Mouse (Mus musculus): ENCODE measurements around the gene Amtn.
"Not testable (repeated sequence)": the region's sequence is repeated elsewhere in the genome, so short reads cannot be mapped to it uniquely, and the experiment has no call there.

Amtn gene

DNA sequence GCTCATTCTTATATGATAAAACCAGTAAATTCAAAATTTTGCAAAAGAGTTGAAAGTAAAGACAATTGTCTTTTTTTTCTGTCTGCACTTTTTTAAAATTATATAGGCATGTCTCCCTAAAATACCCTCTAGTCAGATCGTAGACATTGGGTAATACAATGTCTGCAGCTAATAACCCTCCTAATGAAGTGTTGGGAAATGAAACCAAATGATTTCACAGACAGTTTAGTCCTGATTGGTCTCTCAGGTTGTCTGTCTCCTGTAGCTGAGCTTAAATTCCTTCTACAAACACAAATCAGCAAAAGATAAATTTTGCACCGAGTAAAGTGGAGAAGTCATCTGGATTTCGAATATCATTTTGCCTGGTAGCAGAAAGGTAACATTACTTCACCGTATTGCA is at the start of gene Amtn:
Gene Amtn, plus strand, starts transcription at position 301 of the 400 bp plus-strand sequence.
- no peak for DNase-seq

DNA sequence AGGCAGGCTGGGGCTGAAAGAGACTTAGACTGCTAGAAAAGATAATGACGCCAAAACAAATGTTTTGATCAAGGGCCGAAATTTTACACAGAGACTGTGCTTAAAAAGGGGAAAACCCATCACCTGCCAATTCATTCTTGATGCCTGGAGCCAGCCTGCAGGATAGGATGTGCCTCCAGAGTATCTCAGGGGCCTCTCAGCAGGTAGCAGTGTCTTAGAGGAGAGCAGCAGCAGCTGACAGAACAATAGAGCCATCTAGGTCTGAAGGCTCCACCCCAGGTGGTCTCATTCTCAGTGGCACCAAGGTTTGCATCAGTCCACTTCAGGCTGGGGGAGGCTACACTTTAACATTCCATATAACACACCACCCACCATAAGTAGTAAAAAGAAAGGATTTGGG is 27.4 kb upstream of the Amtn start:
- DNase-seq: not testable (repeated sequence)

DNA sequence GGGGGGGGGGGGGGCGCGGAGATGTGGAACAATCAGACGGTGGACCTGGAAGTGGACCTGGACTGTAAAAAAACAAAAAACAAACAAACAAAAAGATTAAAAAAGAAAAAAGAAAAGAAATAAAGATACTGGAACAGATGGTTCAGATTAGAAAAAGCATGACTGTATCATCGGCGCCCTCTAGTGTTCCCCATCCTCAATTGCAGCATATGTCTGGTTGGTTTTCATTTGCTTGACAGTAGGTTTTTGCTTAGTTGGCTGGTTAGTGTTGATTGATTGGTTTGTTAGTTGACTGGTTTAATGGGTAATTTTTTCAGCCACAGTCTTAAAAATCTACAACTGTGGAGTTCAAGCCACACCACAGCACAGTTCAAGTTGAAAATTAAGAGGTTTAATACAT is 11.1 kb upstream of the Amtn start:
- DNase-seq: peak; percentile 13 to 29

DNA sequence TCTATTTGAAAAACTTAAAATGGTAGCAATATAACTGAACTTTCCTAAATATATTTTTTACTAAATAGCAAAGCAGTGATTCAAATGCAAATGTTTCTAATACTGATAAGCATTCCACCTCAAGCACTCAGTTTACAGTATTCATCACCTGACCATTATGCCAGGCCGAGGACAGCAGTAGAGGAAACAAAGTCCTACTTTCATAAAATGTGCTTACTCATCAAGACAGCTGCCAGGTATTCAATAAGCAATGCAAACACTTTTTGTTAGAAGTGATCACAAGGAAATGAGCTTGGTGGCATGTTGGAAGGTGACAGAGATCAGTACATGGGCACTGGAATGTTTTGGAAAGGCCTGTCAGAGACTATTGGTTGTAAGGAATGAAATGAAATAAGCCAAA is 9.0 kb upstream of the Amtn start:
- no peak for DNase-seq

DNA sequence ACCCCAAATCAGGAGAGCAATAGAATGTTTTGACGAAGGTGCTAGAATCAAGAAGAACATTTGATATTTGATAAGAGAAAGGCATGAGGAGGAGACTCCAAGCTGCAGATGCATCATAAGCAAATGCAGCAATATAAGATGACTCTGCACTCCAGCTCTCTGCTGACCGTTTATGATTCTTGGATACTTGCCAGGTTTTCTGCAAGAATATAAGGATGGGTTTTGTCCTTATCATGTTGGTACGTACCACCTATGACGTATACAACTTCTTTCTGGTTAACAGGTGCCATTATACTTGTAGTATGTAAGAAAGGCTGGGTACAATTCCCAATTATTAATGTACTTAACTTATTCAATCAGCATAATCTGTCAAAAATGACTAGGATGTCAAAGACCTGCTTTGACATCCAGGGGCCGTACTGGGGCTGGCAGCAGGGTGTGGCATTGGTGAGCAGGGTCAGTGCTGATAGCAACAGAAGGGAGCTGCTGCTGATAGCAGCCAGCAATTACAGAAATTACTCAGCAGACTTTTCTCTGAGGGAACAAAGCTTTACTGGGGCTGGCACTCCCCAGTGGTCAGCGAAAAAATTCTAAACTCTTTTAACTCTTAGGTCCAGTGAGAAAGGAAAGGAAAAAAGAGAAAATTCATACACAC is 5.2 kb upstream of the Amtn start:
- DNase-seq: no peak

DNA sequence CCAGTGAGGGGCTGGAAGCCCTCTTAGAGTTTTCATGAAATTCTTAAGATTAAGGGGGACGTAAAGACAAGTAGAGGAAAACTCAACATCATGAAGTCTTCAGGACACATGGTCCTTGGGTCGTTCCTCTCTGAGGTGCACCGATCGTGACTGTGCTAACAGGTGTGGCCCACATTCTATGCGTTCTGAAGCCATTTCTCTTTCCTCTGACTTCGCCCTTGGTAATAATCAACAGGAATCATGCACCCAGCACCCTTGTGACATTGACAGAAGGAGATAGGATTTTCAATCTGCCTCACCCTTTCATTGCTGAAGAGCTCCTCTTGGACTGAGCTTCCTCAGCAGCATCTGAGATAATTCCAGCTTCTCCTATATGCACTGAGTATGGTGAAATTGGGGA is 3.3 kb upstream of the Amtn start:
- DNase-seq: no peak

DNA sequence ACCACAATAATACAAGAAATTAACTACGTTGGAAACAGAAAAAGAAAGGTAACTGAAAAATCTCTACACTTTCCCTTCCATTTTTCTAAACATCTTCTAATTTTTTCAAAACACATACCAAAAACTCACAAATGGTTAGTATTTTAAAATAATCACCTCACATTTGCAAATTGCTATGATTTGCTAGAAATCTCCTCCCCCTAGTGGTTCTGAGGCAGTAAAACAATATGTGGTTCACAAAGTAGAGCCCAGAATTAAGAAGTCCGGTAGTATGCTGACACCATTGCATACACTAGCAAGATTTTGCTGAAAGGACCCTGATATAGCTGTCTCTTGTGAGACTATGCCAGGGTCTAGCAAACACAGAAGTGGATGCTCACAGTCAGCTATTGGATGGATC is 16.1 kb downstream of the Amtn start:
- DNase-seq: not testable (repeated sequence)

DNA sequence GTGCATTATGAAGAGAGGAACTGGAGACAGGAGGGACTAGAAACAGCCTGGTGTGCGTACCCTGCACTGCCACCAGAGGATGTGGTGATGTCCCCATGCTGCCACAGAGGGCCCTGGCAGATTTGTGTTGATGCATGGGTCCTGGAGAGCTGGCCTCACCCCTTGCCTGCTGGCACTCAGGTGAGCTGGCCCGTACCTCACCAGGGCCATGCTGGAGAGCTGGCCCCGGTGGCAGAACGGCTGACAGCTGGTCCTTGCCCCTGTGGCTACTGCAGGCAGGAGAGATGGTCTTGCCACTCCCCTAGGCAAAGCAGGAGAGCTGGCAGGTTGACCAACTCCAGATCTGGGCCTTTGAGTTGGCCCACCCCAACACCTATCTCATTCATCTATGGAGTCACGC is 22.7 kb downstream of the Amtn start:
- DNase-seq: peak; percentile 32 to 51

DNA sequence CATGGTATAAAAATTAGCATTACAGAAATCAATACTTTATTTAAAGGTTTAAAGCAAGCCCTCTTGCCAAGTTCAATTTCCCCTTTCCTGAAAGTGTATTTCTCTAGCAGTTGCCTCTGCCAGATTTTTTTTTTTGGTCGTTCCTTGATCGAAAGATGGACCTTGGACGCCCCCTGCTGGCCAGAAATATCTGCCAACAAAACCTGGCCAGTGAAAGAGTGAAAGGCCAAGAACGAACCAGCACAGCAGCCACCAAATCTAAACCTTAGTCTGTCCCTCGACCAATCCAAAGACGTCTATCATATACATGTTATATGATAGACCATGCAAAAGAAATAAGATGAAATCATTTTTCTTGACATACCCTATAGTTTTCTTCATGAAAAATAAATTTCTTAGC is 23.9 kb downstream of the Amtn start:
- peak; percentile 82 to 87 for DNase-seq

DNA sequence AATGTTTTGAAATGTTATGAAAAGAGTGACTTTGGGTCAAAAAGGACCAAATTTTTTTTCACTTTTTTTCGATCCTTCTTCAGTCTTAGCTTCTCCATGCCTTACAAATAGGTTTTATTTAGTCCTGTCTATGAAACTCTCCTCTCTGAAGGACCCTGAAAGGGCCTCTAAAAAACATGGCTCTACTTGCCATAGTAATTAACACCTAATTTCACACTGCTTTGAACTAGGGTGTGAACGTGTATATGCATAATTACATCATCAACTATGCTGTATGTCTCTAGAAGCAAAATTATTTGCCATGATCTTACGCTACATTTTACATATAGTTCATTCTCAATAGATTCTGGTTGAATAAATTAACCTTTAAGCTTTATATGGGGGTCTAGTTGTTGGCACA is 25.6 kb downstream of the Amtn start:
- DNase-seq: no peak

DNA sequence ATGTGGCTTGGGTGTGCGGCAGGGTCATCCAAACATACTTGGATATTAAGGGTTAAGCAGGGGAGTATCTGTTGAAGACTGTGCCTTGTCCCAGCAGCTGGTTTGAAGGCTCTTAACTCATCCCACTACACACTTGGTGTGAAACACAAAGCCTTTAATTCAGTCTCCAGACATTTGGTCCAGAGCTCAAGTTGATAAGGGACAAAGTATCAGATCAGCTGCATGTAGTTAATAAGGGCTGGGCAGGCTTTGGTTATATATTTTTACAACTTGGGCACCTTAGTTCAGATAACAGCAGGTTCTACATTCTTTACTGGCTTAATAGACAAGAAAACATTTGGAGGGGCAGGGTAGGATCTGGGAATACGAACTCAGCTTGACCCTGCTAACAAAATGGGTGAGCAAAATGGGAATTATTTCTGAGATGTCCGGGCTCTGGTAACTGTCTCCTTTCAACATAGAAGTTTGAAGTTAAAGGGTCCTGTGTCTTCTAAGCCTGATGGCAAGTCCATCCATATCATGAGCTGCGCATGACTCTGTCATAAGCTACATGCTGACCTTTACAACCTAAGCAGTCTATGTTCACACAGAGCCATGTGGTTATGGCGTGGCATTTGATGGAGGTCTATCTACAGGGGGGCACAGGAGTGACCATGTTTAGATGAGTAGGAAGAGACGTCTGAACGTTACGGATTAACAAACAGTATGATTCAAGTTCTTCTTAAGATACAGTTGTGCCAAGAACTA is 44.6 kb downstream of the Amtn start:
- no peak for DNase-seq

DNA sequence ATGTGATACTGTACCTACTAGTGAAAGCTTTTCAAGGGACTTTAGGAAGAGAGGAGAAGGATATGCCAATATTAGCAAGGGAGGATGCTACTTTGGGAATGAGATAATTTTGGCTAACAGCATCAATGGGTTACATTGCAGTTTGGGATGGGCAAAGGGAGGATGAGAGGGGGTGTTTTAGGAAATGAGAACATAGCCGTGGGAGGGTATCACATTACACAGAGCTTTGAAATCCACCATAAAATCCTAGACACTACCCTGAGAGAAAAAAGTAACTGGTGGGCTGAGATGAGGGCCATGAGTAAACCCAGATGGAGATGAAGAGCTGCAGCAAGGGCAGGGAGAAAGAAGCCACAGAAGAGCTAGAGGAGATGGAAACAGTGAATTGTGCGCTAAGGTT is 49.0 kb downstream of the Amtn start:
- not testable (repeated sequence) for DNase-seq

DNA sequence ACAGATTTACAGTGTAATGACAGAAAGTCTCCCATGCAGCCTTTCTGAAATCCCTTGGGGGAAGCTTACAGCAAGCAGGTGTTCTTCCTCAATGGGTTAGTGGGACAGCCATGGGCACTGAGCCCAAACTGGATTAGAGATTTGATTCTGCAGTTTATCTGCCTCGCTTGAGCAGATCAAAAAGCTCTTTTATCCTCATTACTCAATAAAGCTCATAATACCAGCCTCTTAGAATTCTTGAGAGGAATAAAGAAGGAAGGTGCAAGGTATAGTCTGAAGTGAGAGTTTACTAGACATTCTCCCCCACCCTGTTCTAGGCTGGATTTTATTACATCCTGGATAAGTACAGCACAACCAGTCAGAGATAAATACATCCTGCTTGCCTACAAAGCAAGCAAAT is 50.8 kb downstream of the Amtn start:
- DNase-seq: no peak

Measured in cerebellum, postnatal 36 days (tissue).